ENCODE assay signal across 13 mouse cellular contexts in the genomic region with DNA sequence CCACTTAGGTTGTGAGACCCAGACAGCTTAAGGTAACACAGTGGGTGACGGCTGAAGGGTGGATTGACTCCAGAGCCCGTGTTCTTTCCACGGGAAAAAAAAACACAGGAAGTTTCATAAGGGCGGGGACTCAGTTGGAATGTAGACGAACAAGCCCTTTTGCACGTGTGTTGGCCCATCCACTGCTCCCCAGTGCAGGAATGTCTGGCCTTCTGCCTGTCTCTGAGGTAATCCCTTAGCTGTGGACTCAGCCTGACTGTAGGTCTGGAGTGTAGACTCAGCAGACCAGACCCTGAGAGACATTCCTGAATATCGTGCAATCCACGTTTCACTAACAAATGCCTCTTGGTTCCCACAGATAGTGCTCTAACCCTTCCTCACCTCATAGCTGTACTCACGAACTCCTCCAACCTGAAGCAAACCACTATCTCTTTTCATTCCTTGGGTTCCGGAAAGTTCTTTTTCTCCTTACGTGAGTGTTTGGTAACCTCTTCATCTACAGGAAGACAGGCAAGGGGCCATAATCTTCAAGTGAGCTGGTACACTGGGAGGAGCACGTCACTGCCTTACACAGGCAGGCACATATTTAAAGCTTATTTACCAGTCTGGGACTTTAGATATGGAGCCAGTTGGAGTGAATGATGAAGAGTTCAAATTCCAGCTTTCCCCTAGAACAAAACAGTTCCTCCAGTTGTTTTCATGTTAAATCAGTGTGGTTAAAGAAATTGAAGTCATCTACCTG.
A peak's percentile ranks its signal among the peaks of the same experiment; 100 is the strongest.
DNase-seq lines count a peak whose midpoint lies in the region; ATAC-seq and TF ChIP-seq lines count a peak whose summit lies in the region.
"Had no signal": no experiment of that assay in that cellular context is flagged by ENCODE, and none has a peak within 500 bp of the region (broad histone marks: within the 10 kb centered on the region; RNA-seq: fewer than 3 reads in every experiment).

No protein-coding gene starts in this region.

- no peak overlapping the region for H3K4me2 ChIP-seq in kidney, embryonic 16.5 days (replicated peaks; ENCODE audit: low read depth, low read length)
- no peak overlapping the region for H3K4me2 ChIP-seq in hindbrain, postnatal 0 days (ENCODE audit: low read depth, low read length)
- no peak overlapping the region for H3K4me2 ChIP-seq in forebrain, embryonic 11.5 days (ENCODE audit: low read depth, low read length, severe bottlenecking)

- no peak overlapping the region for H3K27ac ChIP-seq in kidney, embryonic 16.5 days (ENCODE audit: low read length)
- H3K27ac ChIP-seq in hindbrain, postnatal 0 days: no peak overlapping the region
- no peak overlapping the region for H3K27ac ChIP-seq in forebrain, embryonic 11.5 days (ENCODE audit: low read depth, low read length)
- H3K27ac ChIP-seq: liver, embryonic 14.5 days had no signal

- 67% methylated on average over 12 of the region's 12 CpGs for WGBS in kidney, embryonic 16.5 days
- WGBS in hindbrain, postnatal 0 days: 72% methylated on average over 12 of the region's 12 CpGs
- 85% methylated on average over 12 of the region's 12 CpGs for WGBS in forebrain, embryonic 11.5 days

- no peaks in the 10 kb centered on the region for H3K9me3 ChIP-seq in kidney, embryonic 16.5 days (ENCODE audit: low read length)
- H3K9me3 ChIP-seq in hindbrain, postnatal 0 days (ENCODE audit: low read length): no peaks in the 10 kb centered on the region
- no peaks in the 10 kb centered on the region for H3K9me3 ChIP-seq in forebrain, embryonic 11.5 days (ENCODE audit: control insufficient read depth, low read length)

- ATAC-seq in kidney, embryonic 16.5 days (ENCODE audit: low FRiP score, low TSS enrichment): no peak
- no peak for ATAC-seq in hindbrain, postnatal 0 days
- no peak for ATAC-seq in forebrain, embryonic 11.5 days (replicated peaks; ENCODE audit: low FRiP score)

- peaks cover 3% of the 10 kb centered on the region; the same call in 1 of the 2 replicates for H3K27me3 ChIP-seq in kidney, embryonic 16.5 days (ENCODE audit: insufficient read depth, low read length)
- no peaks in the 10 kb centered on the region for H3K27me3 ChIP-seq in hindbrain, postnatal 0 days (ENCODE audit: insufficient read depth, low read length)
- no peaks in the 10 kb centered on the region; the same call in 1 of the 2 replicates for H3K27me3 ChIP-seq in forebrain, embryonic 11.5 days (ENCODE audit: control insufficient read depth, insufficient read depth, low read length)

- no peak for TF ChIP-seq CTCF in hindbrain, postnatal 0 days (IDR thresholded peaks at IDR 0.05; ENCODE audit: low read depth)

- H3K4me3 ChIP-seq in kidney, embryonic 16.5 days (ENCODE audit: low read length): no peak overlapping the region
- H3K4me3 ChIP-seq in hindbrain, postnatal 0 days (ENCODE audit: low read length): no peak overlapping the region
- no peak overlapping the region for H3K4me3 ChIP-seq in forebrain, embryonic 11.5 days (ENCODE audit: low read depth, low read length)

- intact Hi-C loops in heart, postnatal 10 days (cut with DNase I): no loop called here

- no peaks in the 10 kb centered on the region for H3K36me3 ChIP-seq in kidney, embryonic 16.5 days (ENCODE audit: insufficient read depth, low read length)
- H3K36me3 ChIP-seq in hindbrain, postnatal 0 days (ENCODE audit: insufficient read depth, low read length): no peaks in the 10 kb centered on the region
- H3K36me3 ChIP-seq in forebrain, embryonic 11.5 days (ENCODE audit: control insufficient read depth, insufficient read depth, low read length): no peaks in the 10 kb centered on the region

- peak; percentile 3 to 29 for DNase-seq in kidney, postnatal 36 days
- DNase-seq in fibroblast of lung, adult 2 months (ENCODE audit: low read depth): peak; percentile 60
- DNase-seq in heart, postnatal 10 days: peak; percentile 69 to 74
- DNase-seq in lung, postnatal 36 days: peak; percentile 68
- no peak for DNase-seq in hindbrain, postnatal 0 days (ENCODE audit: low spot score)
- DNase-seq in B cell, adult 2 months: no peak
- DNase-seq in forebrain, embryonic 11.5 days (ENCODE audit: low spot score): no peak
- DNase-seq: adrenal gland, postnatal 25 days; kidney, postnatal 14 days; right cerebral cortex, postnatal 25 days; thymus, postnatal 25 days had no signal

- H3K9ac ChIP-seq in kidney, embryonic 16.5 days (replicated peaks; ENCODE audit: low read length): no peak overlapping the region
- H3K9ac ChIP-seq in hindbrain, postnatal 0 days (replicated peaks; ENCODE audit: low read length): no peak overlapping the region
- no peak overlapping the region for H3K9ac ChIP-seq in forebrain, embryonic 11.5 days (ENCODE audit: low read length)
- H3K9ac ChIP-seq: liver, embryonic 14.5 days had no signal

- no peaks in the 10 kb centered on the region for H3K4me1 ChIP-seq in kidney, embryonic 16.5 days (ENCODE audit: insufficient read depth, low read length)
- no peaks in the 10 kb centered on the region for H3K4me1 ChIP-seq in hindbrain, postnatal 0 days (ENCODE audit: insufficient read depth, low read length)
- no peaks in the 10 kb centered on the region for H3K4me1 ChIP-seq in forebrain, embryonic 11.5 days (replicated peaks; ENCODE audit: control insufficient read depth, insufficient read depth, low read length)

Comparison
In these comparisons a context has a peak if more than half of its experiments do, and no peak if none do; other contexts are left out.
1. DNase-seq: peak in kidney, postnatal 36 days (2 of 2), fibroblast of lung, adult 2 months (single experiment), heart, postnatal 10 days (2 of 2) and lung, postnatal 36 days (single experiment); none in hindbrain, postnatal 0 days (single experiment), B cell, adult 2 months (0 of 2) and forebrain, embryonic 11.5 days (single experiment).